Mouse (Mus musculus): ENCODE data around the gene Rin3. TPM values are rescaled to one million over a fixed set of nuclear protein-coding genes. Genes with fewer than 3 reads are reported as not detected.
"Not testable (repeated sequence)": the region's sequence is repeated elsewhere in the genome, so short reads cannot be mapped to it uniquely, and the experiment has no call there.

Rin3 gene
- total RNA-seq (2021): 10 to 100 TPM; 21.1 to 21.5 TPM

GRCm38 (mm10) chr12:102282763-102283482 is at the start of gene Rin3:
Rin3 (plus strand) TSS chr12:102283048.
- peak; percentile 73 for DNase-seq

GRCm38 (mm10) chr12:102235551-102235950 is 47.3 kb upstream of the Rin3 start:
- no peak for DNase-seq

- no peak for DNase-seq
Measured at GRCm38 (mm10) chr12:102236317-102236716, 46.5 kb upstream of the Rin3 start.

- peak; percentile 35 for DNase-seq
Measured at GRCm38 (mm10) chr12:102242076-102242722, 40.6 kb upstream of the Rin3 start.

DNA sequence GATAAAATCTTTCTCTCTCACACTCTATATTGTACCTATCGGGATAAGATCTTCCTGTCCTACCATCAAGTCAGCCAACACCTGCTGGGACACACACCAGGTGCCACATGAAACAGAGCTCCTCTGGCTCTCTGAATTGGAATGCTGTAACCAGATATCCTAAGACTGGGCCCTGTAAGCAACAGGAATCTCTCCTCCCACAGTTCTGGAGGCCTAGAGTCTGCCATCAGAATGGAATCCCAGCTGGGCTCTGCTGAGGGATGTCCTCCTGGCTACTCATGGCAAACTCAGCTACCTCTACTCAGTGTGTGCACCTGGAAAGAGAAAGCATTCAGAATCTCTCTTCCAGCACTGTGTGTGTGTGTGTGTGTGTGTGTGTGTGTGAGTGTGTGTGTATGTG is 38.9 kb upstream of the Rin3 start:
- no peak for DNase-seq

- no peak for DNase-seq
Measured at GRCm38 (mm10) chr12:102246226-102246625, 36.6 kb upstream of the Rin3 start.

- DNase-seq: no peak
Measured at GRCm38 (mm10) chr12:102248104-102248503, 34.7 kb upstream of the Rin3 start.

DNA sequence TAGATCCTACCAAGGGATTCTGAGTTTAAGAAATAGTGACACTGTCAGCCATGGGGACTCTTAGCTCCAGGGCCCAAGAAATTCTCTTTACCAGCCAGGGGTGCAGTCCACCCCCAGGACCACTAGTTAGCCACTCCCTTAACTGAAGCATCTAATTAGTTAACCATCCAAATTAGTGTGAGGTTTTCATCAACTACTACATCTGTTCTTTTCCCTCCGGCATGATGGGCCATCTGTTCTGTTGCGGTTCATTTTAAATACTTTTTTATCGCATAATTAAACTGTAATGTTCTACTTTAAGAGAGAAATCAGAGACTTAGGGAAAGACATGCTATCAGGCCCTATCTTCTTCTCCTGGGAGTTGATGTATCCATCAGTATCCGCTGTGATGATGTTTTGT is 32.5 kb upstream of the Rin3 start:
- DNase-seq: no peak

GRCm38 (mm10) chr12:102251070-102251469 is 31.8 kb upstream of the Rin3 start:
- no peak for DNase-seq

DNA sequence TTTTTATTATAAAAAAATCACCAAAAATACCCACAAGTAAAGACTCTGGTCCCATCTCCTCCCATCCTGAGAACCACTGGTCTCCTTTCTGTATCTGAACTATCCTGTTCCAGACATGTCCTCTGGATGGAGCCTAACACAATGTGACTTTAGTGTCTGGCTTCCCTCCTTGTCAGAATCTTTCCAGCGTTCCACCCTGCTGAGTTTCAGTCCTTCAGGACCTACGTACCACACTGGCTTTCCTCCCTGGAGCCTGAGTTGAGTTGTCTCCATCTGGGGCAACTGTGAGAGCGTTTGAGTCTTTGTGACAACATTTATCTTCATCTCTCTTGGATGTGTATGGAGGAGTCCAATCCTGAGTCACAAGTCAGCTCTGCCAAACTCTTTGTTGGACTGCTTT is 30.9 kb upstream of the Rin3 start:
- peak; percentile 44 for DNase-seq

- no peak for DNase-seq
Measured at GRCm38 (mm10) chr12:102252525-102252924, 30.3 kb upstream of the Rin3 start.

GRCm38 (mm10) chr12:102255012-102255411 is 27.8 kb upstream of the Rin3 start:
- no peak for DNase-seq

DNA sequence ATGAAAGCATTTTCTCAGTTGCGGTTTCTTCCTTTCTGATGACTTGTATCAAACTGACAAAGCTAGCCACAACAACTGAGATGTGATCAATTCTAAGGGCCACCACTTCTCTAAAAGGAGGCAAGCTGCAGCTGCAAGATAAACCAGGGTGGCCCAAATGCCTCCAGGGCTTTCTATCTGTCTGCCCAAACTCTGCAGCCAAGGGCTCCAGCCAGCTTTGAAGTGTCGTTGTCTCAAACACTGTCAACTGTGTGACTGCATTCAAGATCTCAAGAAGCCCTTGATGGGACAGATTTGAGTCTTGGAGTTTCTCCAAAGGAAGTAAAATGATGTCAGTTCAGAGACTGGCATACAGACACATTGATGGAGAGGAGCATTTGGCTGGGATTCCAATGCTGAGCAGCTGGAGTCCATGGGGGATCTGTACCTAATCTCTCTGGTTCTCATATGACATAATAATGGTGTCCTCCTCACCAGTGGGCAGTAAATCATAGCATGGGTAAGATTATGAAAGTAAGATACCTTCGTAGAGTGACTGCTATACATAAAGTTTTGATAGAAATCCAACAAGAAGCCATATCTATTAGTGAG is 24.2 kb upstream of the Rin3 start:
- DNase-seq: no peak

DNA sequence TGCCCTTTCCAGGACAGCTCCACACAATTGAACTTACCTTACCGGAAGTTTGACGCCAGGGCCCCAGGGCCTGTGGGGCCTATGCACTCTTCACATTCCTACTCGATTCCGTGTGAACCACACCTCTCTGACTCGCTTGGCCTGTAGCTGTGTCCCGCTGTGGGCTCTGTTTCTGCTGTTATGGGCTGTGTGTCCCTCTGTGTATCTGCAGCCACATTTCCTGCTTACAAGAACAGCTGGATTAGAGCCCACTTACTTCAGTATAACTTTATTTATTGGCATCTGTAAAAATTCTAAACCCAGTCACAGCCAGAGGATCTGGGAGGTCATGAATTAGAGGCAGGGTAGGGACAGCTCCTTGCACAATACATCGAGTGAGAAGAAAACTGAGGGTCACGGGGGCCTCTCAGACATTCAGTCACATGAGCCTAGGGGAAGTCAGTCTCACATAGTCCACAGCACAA is 20.9 kb upstream of the Rin3 start:
- DNase-seq: no peak

- DNase-seq: no peak
Measured at GRCm38 (mm10) chr12:102262809-102263208, 20.0 kb upstream of the Rin3 start.

GRCm38 (mm10) chr12:102263249-102263648 is 19.6 kb upstream of the Rin3 start:
- DNase-seq: no peak

- DNase-seq: no peak
Measured at GRCm38 (mm10) chr12:102266433-102266832, 16.4 kb upstream of the Rin3 start.

GRCm38 (mm10) chr12:102269144-102269543 is 13.7 kb upstream of the Rin3 start:
- no peak for DNase-seq

DNA sequence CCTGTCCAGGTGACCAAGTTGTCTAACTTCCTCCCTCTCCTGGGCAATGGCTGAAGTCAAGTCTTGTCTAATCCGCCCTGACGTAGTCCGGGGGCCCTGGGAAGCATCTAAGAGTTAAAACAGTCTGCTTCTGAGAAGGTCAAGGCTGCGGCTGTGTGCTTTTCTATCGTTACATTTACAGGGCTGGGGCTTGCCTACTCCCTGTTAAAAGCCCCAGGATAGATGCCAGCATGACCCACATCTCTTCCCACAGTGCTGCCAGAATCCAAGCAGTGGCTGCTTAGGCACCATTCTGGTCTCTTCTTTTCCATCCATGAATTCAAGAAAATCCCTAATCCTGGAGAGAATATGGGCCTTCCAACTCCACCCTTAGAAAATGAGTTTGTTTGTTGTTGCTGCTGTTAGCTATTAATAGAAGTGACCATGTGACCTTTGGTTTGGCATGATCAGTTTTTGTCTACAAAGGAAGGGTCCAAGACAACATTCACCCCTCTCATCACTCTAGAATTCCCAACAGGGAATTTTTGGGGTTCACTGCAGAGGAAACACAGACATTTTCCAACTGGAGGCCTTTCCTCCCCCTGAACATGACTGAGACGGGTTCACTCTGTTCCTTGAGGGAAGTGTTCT is 12.0 kb upstream of the Rin3 start:
- DNase-seq: no peak

- DNase-seq: no peak
Measured at GRCm38 (mm10) chr12:102271447-102271846, 11.4 kb upstream of the Rin3 start.

- DNase-seq: peak; percentile 67
Measured at GRCm38 (mm10) chr12:102275833-102276443, 6.9 kb upstream of the Rin3 start.

DNA sequence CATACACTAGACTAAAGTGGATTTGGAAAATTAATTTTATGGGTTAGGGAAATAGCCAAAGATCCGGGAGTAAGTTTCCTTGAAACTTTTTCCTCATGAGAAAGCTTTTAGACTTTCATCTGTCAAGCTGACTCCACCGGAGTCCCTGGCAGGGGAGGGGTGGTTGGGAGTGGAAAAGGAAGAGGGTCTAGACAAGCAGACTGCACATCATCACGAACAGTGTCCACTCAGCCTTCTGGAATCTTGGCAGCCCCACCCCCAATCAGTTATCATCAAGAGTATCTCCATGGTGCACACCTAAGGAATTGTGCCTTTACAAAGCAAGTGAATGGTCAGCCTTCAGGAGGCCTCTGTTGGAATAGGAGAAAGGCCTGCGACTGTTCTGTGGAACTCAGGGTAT is 2.6 kb upstream of the Rin3 start:
- not testable (repeated sequence) for DNase-seq

Measured in heart, postnatal 4 days (tissue).